Mouse (Mus musculus) WW6 (cell line): Measurements from ENCODE around the gene Lyz1.
"Not testable (repeated sequence)": the region's sequence is repeated elsewhere in the genome, so short reads cannot be mapped to it uniquely, and the experiment has no call there.

Source experiments
- DNase-seq: peaks from one replicate; pipeline ENCODE4 v3.0.0-alpha.2; 2013; ENCODE audit warnings: low read depth, low spot score

Lyz1 gene

GRCm38 (mm10) chr10:117287226-117287850 is 5.3 kb downstream of the Lyz1 start:
- no peak for DNase-seq

- no peak for DNase-seq
These were observed 6.2 kb downstream of the Lyz1 start for GRCm38 (mm10) chr10:117286366-117286970.

GRCm38 (mm10) chr10:117285584-117285983 is 7.1 kb downstream of the Lyz1 start:
- not testable (repeated sequence) for DNase-seq

- DNase-seq: no peak
These were observed 7.8 kb downstream of the Lyz1 start for GRCm38 (mm10) chr10:117284578-117285520.

- DNase-seq: no peak
These were observed 8.6 kb downstream of the Lyz1 start for GRCm38 (mm10) chr10:117283871-117284577.

GRCm38 (mm10) chr10:117283196-117283595 is 9.5 kb downstream of the Lyz1 start:
- not testable (repeated sequence) for DNase-seq

- no peak for DNase-seq
These were observed 10.1 kb downstream of the Lyz1 start for GRCm38 (mm10) chr10:117282551-117282950.

GRCm38 (mm10) chr10:117282049-117282448 is 10.6 kb downstream of the Lyz1 start, which contains the start of gene Lyz2:
Gene Lyz2, minus strand, starts transcription at chr10:117282321.
- no peak for DNase-seq

- no peak for DNase-seq
These were observed 11.2 kb downstream of the Lyz1 start for GRCm38 (mm10) chr10:117281381-117281920.

GRCm38 (mm10) chr10:117280000-117280399 is 12.7 kb downstream of the Lyz1 start:
- DNase-seq: no peak

- not testable (repeated sequence) for DNase-seq
These were observed 14.2 kb downstream of the Lyz1 start for GRCm38 (mm10) chr10:117278510-117278909.

- not testable (repeated sequence) for DNase-seq
These were observed 14.9 kb downstream of the Lyz1 start for GRCm38 (mm10) chr10:117277779-117278178.

GRCm38 (mm10) chr10:117275681-117276369 is 16.8 kb downstream of the Lyz1 start:
- DNase-seq: no peak

- DNase-seq: not testable (repeated sequence)
These were observed 18.0 kb downstream of the Lyz1 start for GRCm38 (mm10) chr10:117274645-117275044.

- no peak for DNase-seq
These were observed 20.6 kb downstream of the Lyz1 start for GRCm38 (mm10) chr10:117272023-117272422.

- no peak for DNase-seq
These were observed 32.8 kb downstream of the Lyz1 start for GRCm38 (mm10) chr10:117259870-117260269.

GRCm38 (mm10) chr10:117238603-117239002 is 54.1 kb downstream of the Lyz1 start, which contains the start of gene 9530003J23Rik:
Gene 9530003J23Rik, minus strand, starts transcription at chr10:117238703.
- no peak for DNase-seq
